Mouse (Mus musculus) right cerebral cortex, postnatal 10 days (tissue): Measurements from ENCODE around the gene Bag5.
A peak's percentile ranks its signal among the peaks of the same experiment; 100 is the strongest.
"Not testable (repeated sequence)": the region's sequence is repeated elsewhere in the genome, so short reads cannot be mapped to it uniquely, and the experiment has no call there.

ENCODE experiments used
- DNase-seq, 2 experiments: peaks; one replicate each; pipeline ENCODE4 v3.0.0; 2021; ENCODE audit warnings: low spot score in 2 of 2

Gene Bag5

DNA sequence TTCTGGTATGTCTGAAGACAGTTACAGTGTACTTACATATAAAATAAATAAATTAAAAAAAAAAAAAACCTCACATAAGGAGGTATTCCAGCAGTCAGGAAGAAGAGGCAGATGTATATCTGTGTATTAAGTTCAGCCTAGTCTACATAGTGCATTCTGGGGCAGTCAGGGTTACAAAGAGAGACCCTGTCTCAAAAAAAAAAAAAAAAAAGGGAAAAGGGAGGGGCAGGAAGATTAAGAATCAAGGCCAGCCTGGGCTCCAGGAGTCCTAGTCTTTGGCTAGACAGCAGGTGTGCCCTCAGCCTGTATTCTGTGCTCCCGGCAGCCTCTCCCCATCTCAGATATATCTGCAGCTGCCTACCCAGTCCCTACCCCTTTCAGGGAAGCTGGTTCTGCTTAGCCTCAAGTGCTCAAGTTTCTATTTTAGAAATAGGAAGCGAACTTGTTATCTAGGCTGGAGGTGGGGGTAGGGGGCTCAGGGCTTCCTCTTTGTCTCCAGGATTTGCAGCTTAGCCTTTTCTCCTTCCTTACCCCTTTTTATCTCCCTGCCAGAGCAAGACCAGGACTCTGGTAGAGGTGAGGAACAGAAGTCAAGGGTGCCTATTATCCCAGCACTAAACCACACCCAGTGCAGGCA is 38.1 kb downstream of the Bag5 start:
- no peak for DNase-seq

DNA sequence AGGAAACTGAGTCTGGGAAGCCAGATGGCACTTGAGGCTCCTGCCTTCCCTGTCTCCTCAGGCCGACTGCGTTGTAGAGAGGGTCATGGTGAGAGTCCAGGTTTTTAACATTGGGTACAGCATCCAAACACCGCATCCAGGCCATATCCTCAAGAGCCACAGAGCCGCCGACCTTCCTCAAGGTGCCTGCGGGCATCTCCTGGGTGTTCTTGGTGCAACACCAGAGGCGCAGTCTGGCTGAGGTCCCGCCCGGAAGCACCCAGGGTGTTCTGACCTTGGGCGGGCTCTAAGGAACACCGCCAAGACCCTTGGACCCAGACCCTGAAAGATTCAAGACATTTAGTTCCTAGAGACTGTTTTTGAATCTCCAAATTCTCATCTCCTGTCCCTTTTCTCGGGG is 40.5 kb downstream of the Bag5 start:
- DNase-seq, result no peak

DNA sequence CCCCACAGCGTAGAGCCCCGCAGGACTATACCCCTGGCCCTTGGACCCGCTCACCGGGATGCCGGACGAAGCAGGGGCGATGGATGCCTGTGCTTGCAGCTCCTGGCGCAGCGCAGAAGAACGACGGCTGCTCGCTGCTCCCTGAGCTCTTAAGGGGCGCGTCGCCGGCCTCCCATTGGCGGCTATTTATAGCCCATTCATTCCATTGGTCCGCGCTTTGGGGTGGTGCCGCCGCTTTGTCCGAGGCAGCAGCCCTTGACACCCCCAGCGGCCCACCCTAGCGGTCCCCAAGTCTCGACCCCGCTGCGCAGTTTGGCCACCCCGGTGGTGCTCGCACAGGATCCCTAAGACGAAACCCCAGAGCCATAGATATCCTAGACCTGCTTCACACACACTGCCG is 40.9 kb downstream of the Bag5 start, which contains the start of gene Ckb:
Ckb (minus strand) TSS at position 163 of the 400 bp plus-strand sequence.
- peak; percentile 96 to 97 for DNase-seq

DNA sequence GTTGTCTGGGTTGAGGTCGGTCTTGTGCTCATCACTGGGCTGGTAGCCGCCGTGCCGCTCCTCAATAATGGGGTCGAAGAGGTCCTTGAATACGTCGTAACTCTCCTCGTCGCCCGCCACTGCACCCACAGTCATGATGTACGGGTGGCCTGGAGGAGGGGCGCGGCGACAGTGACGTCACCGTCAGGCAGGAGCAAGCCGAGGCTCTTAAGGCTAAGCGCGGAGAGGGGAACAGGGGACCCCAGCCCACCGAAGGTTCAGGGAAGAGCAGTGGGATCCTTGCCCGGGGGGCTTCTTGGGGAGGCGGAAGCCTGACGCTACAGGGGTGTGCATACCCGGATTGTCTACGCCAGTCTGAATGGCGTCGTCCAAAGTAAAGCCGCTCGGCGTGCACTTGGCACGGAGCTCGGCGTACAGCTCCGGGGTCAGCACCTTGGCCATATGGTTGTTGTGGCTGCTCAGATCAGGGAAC is 41.6 kb downstream of the Bag5 start:
- DNase-seq, result peak; percentile 91 to 92

DNA sequence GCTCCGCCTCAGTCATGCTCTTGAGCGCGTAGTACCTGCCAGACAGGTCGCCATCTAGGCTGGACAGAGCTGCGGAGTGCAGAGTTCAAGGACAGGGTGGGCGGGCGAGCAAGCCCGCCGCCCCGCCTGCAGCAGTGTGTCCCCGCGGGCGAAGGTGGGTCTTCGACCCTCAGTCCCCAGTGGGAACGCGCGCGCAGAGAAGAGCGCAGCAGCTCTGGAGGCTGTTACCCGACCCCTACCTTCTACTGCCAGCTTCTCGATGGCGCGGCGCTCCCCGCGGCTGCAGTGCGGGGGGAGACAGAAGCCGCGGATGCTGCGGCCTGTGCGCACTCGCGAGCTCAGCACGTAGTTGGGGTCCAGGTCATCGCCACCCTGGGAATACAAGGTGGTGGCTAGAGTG is 42.1 kb downstream of the Bag5 start:
- DNase-seq, result no peak

DNA sequence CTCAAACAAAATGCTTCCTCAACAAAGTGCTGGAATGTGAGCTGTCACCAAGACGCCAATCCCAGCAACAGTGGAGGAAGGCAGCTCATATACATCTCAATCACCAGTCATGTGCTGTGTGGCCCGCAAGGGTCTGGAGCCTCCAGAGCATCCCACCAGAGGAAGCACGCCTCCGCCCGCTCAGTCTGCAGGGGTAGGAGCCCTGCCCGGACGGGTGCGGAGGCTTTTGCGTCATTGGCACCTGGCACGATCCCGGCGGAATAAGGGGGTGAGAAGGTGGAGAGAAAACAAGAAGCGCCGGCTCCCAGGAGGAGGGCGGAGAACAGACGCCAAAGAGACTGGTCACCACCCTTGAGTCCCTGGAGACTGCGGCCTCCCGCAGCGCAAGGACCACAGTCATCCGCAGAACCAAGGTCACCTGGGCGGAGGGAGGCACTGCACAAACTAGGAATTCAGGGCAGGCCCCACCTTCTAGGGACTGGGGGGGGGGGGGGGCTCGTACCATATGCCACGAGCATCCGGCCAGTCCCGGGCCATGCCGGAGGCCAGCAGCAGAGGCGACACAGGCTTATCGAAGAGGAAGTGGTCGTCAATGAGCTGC is 42.6 kb downstream of the Bag5 start:
- DNase-seq, result peak; percentile 68 to 71

DNA sequence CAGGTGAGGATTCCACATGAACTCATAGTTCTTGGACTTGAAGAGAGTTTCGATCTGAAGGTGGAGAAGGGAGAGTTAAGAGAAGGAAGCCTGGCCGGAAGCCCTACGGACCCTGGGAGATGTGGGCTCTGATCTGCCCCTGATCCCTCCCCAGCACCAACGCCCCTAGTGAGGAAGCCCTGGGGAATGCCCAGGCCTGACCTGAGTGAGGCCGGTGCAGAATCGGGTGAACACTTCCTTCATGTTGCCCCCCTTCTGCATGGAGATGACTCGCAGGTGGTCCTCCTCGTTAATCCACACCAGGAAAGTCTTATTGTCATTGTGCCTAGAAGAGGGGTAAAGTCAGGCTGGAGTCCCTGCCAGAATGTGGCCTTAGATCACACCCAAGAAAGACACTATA is 43.1 kb downstream of the Bag5 start:
- no peak for DNase-seq

DNA sequence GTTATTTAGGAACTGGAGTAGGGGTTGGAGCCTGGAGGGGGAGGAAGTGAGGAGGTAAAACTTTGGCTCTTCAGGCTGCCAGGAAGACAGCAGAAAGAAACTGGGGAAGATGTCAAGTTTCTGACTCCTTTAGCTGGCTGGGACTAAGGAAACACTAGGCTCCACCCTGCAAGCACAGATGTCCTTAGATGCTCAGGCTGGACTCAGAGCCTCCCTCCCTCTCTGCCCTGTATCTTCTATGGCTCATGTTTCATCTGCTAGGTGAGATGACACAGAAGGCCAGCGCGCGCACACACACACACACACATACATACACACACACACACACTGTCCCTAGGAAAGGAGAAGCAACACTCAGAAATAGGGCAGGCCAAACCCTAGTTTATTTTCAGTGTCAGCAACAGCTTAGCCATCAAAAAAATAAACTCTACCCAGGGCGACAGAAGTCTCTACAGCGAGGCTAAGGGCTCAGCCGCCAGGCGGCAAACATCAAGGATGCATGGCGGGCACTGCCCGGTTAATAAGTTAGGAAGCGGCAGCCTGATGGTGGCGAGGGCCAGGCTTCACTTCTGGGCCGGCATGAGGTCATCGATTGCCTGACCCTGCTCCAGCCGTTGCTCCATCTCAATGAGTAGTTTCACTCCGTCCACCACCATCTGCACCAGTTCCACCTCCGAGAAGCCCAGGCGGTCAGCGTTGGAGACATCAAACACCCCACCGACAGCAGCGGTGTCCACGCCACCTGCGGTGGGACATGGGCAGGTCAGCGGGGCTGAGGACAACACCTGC is 43.9 kb downstream of the Bag5 start:
- no peak for DNase-seq

DNA sequence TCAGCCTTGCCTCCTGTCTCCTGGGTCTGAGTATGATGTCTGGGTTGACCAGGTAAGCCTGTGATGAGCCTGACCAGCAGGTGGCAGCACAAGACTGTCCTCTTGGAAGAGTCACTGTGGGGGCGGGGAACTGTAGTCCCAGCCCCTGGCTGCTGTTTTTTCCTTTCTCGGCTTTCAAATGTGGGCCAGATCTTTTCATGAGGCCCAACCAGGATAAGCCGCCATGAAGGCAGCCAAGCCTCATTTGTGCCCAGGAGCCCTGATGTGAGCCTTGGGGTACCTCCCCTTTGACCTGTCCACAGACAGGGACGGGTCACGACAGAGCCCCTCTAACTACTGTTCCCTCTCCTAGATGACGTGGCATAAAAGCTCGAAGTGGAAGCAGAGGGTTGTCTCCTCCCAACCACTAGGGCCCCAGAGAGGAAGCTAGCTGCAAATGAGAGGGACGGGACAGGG is 44.6 kb downstream of the Bag5 start:
- DNase-seq, result peak; percentile 95 to 97

DNA sequence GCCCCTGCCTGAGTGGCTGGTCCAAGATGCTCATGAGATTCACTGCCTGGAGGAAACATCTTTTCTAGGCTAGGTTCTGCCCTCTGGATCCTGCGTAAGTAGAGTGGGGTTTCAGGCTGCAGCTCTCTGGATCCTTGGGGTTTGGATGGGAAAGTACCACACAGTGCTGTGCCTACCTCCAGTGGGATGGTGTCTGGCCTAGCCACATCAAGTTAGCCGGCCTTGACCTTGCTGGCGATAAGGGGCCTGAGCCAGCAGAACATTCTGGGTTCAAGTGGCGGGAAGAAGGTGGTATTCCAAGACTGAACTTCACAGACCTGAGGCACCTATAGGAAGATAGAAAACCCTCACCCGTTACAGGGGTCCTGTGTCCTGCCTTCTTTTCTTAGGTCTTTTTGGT is 45.6 kb downstream of the Bag5 start:
- no peak for DNase-seq

DNA sequence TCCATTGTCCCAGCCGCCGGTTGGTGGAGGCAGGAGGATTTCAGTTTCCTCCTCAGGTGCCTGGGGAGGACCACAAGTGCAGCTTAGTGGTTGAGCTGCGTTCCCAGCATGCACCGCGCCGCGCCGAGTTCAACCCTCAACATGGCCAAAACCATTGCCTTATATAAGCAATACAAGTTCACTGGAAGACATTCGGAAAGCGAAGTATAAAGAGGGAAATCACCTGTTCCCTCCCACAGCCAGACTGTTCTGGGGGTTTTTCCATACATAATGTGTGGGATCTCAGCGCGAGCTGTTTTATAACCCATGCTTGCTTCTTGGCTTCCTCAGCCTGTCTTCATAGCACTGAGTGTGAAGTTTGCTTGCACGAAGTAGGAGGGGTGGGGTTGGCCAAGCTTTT is 46.7 kb downstream of the Bag5 start:
- DNase-seq, result peak; percentile 66 to 70

DNA sequence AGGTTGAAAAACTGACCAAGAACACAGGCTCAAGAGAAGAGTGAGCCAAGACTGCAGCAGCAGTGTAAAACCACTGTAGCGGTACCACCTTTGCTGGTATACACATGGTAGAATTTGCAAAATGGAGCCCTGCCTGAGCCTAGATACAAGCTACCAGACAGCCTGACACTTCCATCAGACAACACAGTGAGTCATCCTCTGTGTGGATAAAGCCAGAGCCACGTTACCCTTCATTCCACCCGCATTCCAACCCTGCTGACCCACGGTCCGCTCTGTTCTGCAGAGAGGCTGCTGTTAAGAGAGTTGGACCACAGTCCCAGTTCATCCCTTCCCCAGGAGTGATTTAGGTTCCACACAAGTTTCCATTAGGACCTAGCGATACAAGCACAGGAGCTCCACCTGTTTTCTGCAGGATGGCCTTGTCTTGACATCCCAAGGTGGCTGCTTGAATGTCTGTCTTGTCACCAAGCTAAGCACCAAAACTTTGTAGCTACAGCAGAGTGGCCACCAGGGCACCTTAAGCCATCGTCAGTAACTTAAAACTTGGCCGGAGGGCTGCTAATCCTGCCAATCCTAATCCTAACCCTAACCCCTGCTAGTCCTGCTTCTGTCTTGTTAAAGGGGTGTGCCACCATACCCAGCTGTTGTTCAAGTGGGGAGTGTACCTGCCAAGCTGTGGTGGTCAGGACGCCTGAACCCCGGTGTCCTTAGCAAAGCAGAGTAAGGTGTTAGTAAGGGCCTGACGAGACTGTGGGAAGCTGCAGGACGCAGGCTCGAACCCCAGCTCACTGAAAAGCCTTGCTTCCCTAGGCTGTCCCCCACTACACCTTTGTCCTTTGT is 47.8 kb downstream of the Bag5 start:
- DNase-seq, result no peak

DNA sequence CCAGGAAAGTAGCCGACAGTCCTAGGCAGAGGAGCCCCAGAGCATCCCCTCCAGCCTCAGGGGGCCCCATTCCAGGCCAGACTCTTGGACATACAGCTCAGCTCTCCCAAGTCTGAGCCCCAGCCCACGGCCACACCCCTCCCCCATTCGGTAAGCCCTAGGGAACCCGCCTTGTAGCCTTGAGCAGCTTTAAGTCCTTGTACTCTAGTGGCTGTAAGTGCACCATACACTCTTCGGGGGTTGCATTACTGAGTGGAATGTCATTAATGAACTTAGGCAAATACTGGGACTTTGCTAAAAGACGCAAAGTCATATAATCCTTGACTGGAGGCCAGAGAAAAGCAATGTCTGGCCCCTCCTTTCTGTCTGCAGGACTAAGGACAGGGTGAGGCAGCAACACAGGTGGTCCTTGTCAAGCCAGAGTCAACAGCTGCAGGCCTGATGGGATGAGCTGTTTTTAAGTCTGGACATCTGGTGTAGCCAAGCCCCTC is 48.9 kb downstream of the Bag5 start:
- no peak for DNase-seq

DNA sequence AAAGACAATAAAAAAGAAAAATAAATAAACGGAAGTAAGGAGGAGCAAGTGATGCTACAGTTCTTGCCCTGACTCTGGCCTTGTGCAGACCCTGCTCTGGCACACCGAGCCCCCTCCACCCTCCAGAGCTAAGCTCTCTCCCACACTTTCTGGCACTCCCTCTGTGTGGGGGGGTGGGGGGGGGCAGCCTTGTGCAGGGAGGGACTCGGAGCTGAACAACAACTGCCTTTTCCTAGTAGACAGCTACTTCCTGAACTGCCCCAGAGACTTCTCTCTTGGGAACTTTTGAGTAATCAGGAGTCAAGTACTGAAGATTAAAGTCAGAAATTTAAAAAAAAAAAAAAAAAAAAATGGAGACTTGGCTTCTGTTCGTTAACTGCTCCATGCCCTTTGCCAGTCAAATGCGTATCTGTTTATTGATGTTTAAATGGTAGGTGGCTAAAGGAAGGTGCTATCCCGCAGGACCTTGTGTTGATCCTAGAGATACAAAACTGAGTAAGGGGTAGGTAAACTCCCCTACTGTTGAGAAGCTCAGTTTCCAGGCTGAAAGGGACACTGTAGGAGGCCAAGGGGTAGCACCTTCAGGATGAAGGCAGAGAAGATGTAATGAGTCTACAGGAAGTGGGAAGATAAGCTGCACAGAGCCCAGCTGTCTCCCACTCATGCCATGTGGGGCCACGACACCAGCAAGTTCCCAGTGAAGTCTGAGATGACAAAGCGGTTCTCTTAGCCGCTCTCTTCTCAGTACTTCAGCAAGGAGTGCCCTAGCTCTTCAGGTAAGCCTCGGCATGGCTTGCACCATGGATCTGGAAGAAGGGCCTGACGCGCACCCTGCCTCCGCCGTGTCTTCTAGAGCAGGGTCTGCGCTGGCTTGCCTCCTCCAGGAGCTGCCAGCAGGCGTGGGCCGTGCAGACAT is 49.6 kb downstream of the Bag5 start:
- DNase-seq, result no peak

DNA sequence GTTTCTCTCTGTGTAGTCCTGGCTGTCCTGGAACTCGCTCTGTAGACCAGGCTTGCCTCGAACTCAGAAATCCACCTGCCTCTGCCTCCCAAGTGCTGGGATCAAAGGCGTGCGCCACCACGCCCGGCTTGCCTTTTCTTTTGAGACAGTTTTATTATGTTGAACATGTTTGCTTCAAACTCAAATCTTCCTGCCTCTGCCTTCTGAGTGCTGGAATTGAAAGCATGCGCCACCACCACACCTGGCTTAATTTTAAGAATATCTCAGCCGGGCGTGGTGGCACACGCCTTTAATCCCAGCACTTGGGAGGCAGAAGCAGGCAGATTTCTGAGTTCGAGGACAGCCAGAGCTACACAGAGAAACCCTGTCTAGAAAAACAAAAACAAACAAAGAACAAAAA is 51.5 kb downstream of the Bag5 start:
- not testable (repeated sequence) for DNase-seq

DNA sequence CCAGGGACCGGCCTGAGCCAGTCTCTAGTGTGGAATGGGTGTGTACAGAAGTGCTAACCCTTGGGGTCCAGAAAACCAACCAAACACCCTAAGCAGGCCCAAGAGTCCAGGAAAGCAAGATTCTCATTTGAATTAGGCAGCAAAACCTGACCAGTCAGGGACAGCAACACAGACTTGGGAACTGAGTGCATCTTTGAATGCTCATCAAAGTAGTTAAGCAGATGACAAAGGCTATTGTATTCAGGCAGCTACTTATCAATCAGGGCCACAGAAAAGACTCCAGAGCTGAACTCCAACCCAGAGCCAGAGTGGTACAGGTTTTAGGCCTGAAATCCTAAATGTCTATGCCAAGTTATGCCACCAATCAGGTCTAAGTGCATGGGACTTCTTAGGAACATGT is 52.4 kb downstream of the Bag5 start:
- DNase-seq, result no peak
